Mouse (Mus musculus): Measurements from ENCODE around the gene Kbtbd6. TPM values are rescaled to one million over a fixed set of nuclear protein-coding genes. Genes with fewer than 3 reads are reported as not detected.
A peak's percentile ranks its signal among the peaks of the same experiment; 100 is the strongest.
"Not testable (repeated sequence)": the region's sequence is repeated elsewhere in the genome, so short reads cannot be mapped to it uniquely, and the experiment has no call there.

Kbtbd6 gene
- under 1 TPM; 0.13 TPM for total RNA-seq (2021)
- long read RNA-seq, experiment 1 = 0 reads
- long read RNA-seq, experiment 2 = 0 reads

GRCm38 (mm10) chr14:79451681-79452590 is at the start of gene Kbtbd6:
Gene Kbtbd6, plus strand, starts transcription at chr14:79451835.
- DNase-seq = peak; percentile 82 to 84

- DNase-seq = no peak
Observed at GRCm38 (mm10) chr14:79407641-79408040, 44.0 kb upstream of the Kbtbd6 start.

- no peak for DNase-seq
Observed at GRCm38 (mm10) chr14:79409278-79409830, 42.3 kb upstream of the Kbtbd6 start.

- DNase-seq = peak in 1 of 2 experiments; percentile 18
Observed at GRCm38 (mm10) chr14:79410662-79411061, 41.0 kb upstream of the Kbtbd6 start.

- no peak for DNase-seq
Observed at GRCm38 (mm10) chr14:79413121-79413520, 38.5 kb upstream of the Kbtbd6 start.

- no peak for DNase-seq
Observed at GRCm38 (mm10) chr14:79420083-79420685, 31.5 kb upstream of the Kbtbd6 start.

GRCm38 (mm10) chr14:79425979-79426729 is 25.5 kb upstream of the Kbtbd6 start, which contains the start of gene Kbtbd7:
Gene Kbtbd7, plus strand, starts transcription at chr14:79426511.
- peak; percentile 95 to 96 for DNase-seq

- DNase-seq = peak in 1 of 2 experiments; percentile 5
Observed at GRCm38 (mm10) chr14:79426730-79427365, 24.8 kb upstream of the Kbtbd6 start.

- DNase-seq = no peak
Observed at GRCm38 (mm10) chr14:79434068-79434467, 17.6 kb upstream of the Kbtbd6 start.

- DNase-seq = peak; percentile 10 to 16
Observed at GRCm38 (mm10) chr14:79440655-79441054, 11.0 kb upstream of the Kbtbd6 start.

- DNase-seq = no peak
Observed at GRCm38 (mm10) chr14:79441441-79441840, 10.2 kb upstream of the Kbtbd6 start.

GRCm38 (mm10) chr14:79444601-79445000 is 7.0 kb upstream of the Kbtbd6 start:
- no peak for DNase-seq

- DNase-seq = no peak
Observed at GRCm38 (mm10) chr14:79445055-79445620, 6.5 kb upstream of the Kbtbd6 start.

- DNase-seq = not testable (repeated sequence)
Observed at GRCm38 (mm10) chr14:79452591-79452934, 928 bp downstream of the Kbtbd6 start.

GRCm38 (mm10) chr14:79460401-79460800 is 8.8 kb downstream of the Kbtbd6 start:
- no peak for DNase-seq

GRCm38 (mm10) chr14:79460988-79461387 is 9.4 kb downstream of the Kbtbd6 start:
- no peak for DNase-seq

GRCm38 (mm10) chr14:79465623-79466022 is 14.0 kb downstream of the Kbtbd6 start:
- no peak for DNase-seq

- DNase-seq = peak; percentile 67 to 81
Observed at GRCm38 (mm10) chr14:79467621-79468020, 16.0 kb downstream of the Kbtbd6 start.

GRCm38 (mm10) chr14:79473384-79473783 is 21.7 kb downstream of the Kbtbd6 start:
- DNase-seq = no peak

- DNase-seq = peak; percentile 97 to 99
Observed at GRCm38 (mm10) chr14:79480624-79481338, 29.1 kb downstream of the Kbtbd6 start, which contains the start of gene Elf1. Gene Elf1, plus strand, starts transcription at chr14:79481194.

All from adrenal gland, postnatal 36 days (tissue).